8 mouse cellular contexts compared by ENCODE assay signal in the genomic region with DNA sequence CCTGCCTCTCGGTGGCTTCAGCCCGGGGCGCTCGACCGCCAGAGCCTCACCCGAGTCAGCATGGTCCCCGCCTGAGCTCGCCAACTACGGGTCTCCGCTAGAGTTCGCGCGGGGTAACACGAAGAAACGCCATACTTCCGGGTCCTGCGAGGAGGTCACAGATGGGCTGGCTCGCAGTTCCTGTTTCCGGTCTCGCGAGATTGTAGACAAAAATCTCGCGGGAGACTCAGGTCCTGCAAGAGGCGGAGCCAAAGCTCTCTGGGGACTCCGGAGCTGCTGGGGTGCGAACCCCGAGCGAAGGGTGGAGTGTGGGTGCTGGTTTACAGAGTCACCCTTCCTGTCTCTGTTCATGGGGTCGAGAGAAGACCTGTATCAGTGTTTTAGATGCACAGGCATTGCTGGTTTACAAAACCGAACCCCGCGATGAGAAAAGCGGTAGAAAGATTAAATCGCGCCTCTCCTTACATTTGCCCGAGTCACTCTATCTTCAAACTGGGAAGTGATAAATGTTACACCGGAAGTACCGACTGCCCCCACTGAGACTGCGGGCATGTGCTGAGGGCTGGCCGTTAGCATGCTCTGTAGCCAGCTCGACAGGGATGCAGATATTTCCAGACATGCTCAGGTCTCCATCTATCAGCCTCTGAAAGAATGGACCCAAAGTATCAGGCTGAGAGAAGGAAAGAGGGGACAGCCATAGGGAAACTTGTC. TPM values are rescaled to one million over a fixed set of nuclear protein-coding genes. Genes with fewer than 3 reads are reported as not detected.
DNase-seq lines count a peak whose midpoint lies in the region; ATAC-seq and TF ChIP-seq lines count a peak whose summit lies in the region.

Gene Nsun3, minus strand, starts transcription at position 198 of the 711 bp plus-strand sequence.

- H3K4me2 ChIP-seq in hindbrain, postnatal 0 days (ENCODE audit: low read depth, low read length) = peak within 1 kb of the TSS; percentile 84

- H3K9ac ChIP-seq in hindbrain, postnatal 0 days (replicated peaks; ENCODE audit: low read length) = peak within 1 kb of the TSS; percentile 70

- H3K27me3 ChIP-seq in hindbrain, postnatal 0 days (ENCODE audit: insufficient read depth, low read length) = no peaks in the 10 kb centered on the region

- intact Hi-C loops in gastrocnemius, adult 2 months (cut with DNase I) = loop anchor here (5.0 kb wide), 2 partner anchors 41 to 61 kb away; partner anchors contain the start of gene Arl13b
- intact Hi-C loops in left cerebral cortex, adult 2 months (cut with DNase I) = loop anchor here (5.0 kb wide), 1 partner anchor 41 kb away; no protein-coding TSS in a partner anchor

- WGBS in hindbrain, postnatal 0 days = 1% methylated on average over 41 of the region's 41 CpGs

- H3K27ac ChIP-seq in gastrocnemius, adult 2 months = peak within 1 kb of the TSS; percentile 91
- H3K27ac ChIP-seq in hindbrain, postnatal 0 days = peak within 1 kb of the TSS; percentile 88
- peak within 1 kb of the TSS; percentile 89 for H3K27ac ChIP-seq in left cerebral cortex, adult 2 months

- peak; percentile 97 for DNase-seq in ZHBTc4 (ENCODE audit: low read depth, low spot score)
- DNase-seq in gastrocnemius, adult 2 months = peak; percentile 94
- peak; percentile 100 for DNase-seq in hindbrain, postnatal 0 days (ENCODE audit: low spot score)
- DNase-seq in left cerebral cortex, adult 2 months (ENCODE audit: extremely low spot score in 1 of 2, low spot score in 2 of 2) = peak; percentile 87 to 91
- DNase-seq in right cerebral cortex, adult 2 months (ENCODE audit: low spot score in 2 of 2) = peak; percentile 90 to 92
- DNase-seq in urinary bladder, postnatal 14 days (ENCODE audit: low spot score) = peak; percentile 93

- peak within 1 kb of the TSS; percentile 89 for H3K4me3 ChIP-seq in gastrocnemius, adult 2 months
- peak within 1 kb of the TSS; percentile 76 for H3K4me3 ChIP-seq in hindbrain, postnatal 0 days (ENCODE audit: low read length)
- H3K4me3 ChIP-seq in left cerebral cortex, adult 2 months = peak within 1 kb of the TSS; percentile 59

- H3K4me1 ChIP-seq in hindbrain, postnatal 0 days (ENCODE audit: insufficient read depth, low read length) = peaks cover 14% of the 10 kb centered on the region; the same call in 1 of the 2 replicates

- ATAC-seq in common myeloid progenitor, adult 5-6 weeks (replicated peaks; ENCODE audit: low read depth, poor library complexity, severe bottlenecking) = peak; percentile 86
- peak; percentile 99 for ATAC-seq in hindbrain, postnatal 0 days
- ATAC-seq in megakaryocyte, adult 5-6 weeks (ENCODE audit: poor library complexity, severe bottlenecking) = peak; percentile 88

- no peaks in the 10 kb centered on the region for H3K9me3 ChIP-seq in hindbrain, postnatal 0 days (ENCODE audit: low read length)

- no peaks in the 10 kb centered on the region for H3K36me3 ChIP-seq in hindbrain, postnatal 0 days (ENCODE audit: insufficient read depth, low read length)

- TF ChIP-seq CTCF in gastrocnemius, adult 2 months (IDR thresholded peaks at IDR 0.05) = no peak
- TF ChIP-seq CTCF in hindbrain, postnatal 0 days (IDR thresholded peaks at IDR 0.05; ENCODE audit: low read depth) = peak; percentile 28
- no peak; the same call in 1 of the 2 replicates for TF ChIP-seq CTCF in left cerebral cortex, adult 2 months (IDR thresholded peaks at IDR 0.05)

RNA-seq across cellular contexts. Expression of gene Nsun3, which starts in this region (rescaled TPM):
- total RNA-seq in common myeloid progenitor, adult 5-6 weeks (2017) = 23.6 and 25.5 TPM in 2 replicates
- 1 to 10 TPM; 6.8 to 7.7 TPM for total RNA-seq in gastrocnemius, adult 2 months (2021)
- 8.9 and 9.9 TPM in 2 replicates for total RNA-seq in hindbrain, postnatal 0 days (2014; rRNA removed)
- polyA plus RNA-seq in hindbrain, postnatal 0 days (2015; fragmentation: Nextera tagmentation; extraction: Ambion mirVana) = 8.6 and 8.7 TPM in 2 replicates
- total RNA-seq in left cerebral cortex, adult 2 months (2021) = 10 to 100 TPM in 1 of 2 experiments, 1 to 10 TPM in 1; 8.2 to 12.7 TPM
- 48.5 and 51.5 TPM in 2 replicates for total RNA-seq in megakaryocyte, adult 5-6 weeks (2015)
- total RNA-seq in megakaryocyte, adult 5-6 weeks (2017) = 14.9 and 19.2 TPM in 2 replicates

Comparison
In these comparisons a context has a peak if more than half of its experiments do, and no peak if none do; other contexts are left out.
1. Peak in every context shown above with its lines: DNase-seq, ATAC-seq, H3K4me3 ChIP-seq and H3K27ac ChIP-seq.